Mouse (Mus musculus) C2C12 (cell line): ENCODE results near the gene Zfp566.

Experiments
- CEBPB ChIP-seq: IDR thresholded peaks from one replicate; pipeline ENCODE4 v1.6.1; 2011; ENCODE audit warnings: low read depth, mild to moderate bottlenecking, control low read depth, moderate library complexity
- CTCF ChIP-seq: IDR thresholded peaks from one replicate; pipeline ENCODE4 v1.5.1; 2011; ENCODE audit not compliant: control insufficient read depth, insufficient read depth, insufficient read length
- FOSL1 ChIP-seq: IDR thresholded peaks from one replicate; pipeline ENCODE4 v1.8.0; 2011; ENCODE audit warnings: mild to moderate bottlenecking, low read length; ENCODE audit not compliant: poor library complexity, insufficient read depth, severe bottlenecking
- MAX ChIP-seq: IDR thresholded peaks from one replicate; pipeline ENCODE4 v1.6.1; 2011; ENCODE audit warnings: mild to moderate bottlenecking, control low read depth
- MYOD1 ChIP-seq: IDR thresholded peaks from one replicate; pipeline ENCODE4 v1.6.1; 2011; ENCODE audit warnings: low read depth; ENCODE audit not compliant: control insufficient read depth, insufficient read length
- MYOG ChIP-seq: IDR thresholded peaks from one replicate; pipeline ENCODE4 v1.6.1; 2011; ENCODE audit not compliant: control insufficient read depth, insufficient read length; ENCODE audit errors: extremely low read depth
- USF1 ChIP-seq: IDR thresholded peaks from one replicate; pipeline ENCODE4 v1.6.1; 2011; ENCODE audit warnings: low read depth, mild to moderate bottlenecking, control low read depth, moderate library complexity

DNA sequence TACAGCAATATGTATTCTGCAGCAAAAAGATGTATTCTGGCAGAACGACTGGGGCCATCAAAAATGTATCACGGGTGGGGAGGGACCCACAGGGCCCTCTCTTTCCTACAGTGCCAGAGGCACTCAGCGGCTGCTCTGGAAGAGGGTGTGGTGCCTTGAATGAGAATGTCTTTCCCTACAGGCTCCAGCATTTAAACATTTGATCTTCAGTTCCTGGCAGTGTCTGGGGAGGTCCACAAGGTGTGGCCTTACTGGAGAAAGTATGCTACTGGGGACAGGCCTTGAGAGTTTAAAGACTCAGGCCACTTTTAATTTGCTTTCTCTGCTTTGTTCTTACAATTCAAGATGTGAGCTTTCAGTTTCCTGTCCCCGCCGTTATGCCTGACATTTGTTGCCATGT, 25.7 kb upstream of the Zfp566 start:
- TF ChIP-seq CTCF (no peak), CEBPB (no peak), MYOG (no peak), MAX (no peak), FOSL1 (no peak), USF1 (no peak), MYOD1 (no peak)
